Mouse (Mus musculus) kidney, postnatal 36 days (tissue): ENCODE measurements at regions not wholly inside any gene's neighbourhood (a gene's known extent, or its start where the extent isn't known, plus 50 kb on each side); places are given as distances from the start of the nearest gene placed in this dataset.

Experiments used
- DNase-seq, 2 experiments: peaks; one replicate each; pipeline ENCODE4 v3.0.0; 2021 to 2022; ENCODE audit warnings: mixed read lengths in 2 of 2

- DNase-seq, result no peak
Observed at GRCm38 (mm10) chrX:70820518-70820917, 229.5 kb upstream of the Mamld1 start.

GRCm38 (mm10) chrX:70817771-70818170 is 232.3 kb upstream of the Mamld1 start:
- peak in 1 of 2 experiments; percentile 20 for DNase-seq

- peak in 1 of 2 experiments; percentile 2 for DNase-seq
Observed at GRCm38 (mm10) chrX:70816662-70817061, 233.4 kb upstream of the Mamld1 start.

- no peak for DNase-seq
Observed at GRCm38 (mm10) chrX:70791796-70792195, 258.3 kb upstream of the Mamld1 start.

DNA sequence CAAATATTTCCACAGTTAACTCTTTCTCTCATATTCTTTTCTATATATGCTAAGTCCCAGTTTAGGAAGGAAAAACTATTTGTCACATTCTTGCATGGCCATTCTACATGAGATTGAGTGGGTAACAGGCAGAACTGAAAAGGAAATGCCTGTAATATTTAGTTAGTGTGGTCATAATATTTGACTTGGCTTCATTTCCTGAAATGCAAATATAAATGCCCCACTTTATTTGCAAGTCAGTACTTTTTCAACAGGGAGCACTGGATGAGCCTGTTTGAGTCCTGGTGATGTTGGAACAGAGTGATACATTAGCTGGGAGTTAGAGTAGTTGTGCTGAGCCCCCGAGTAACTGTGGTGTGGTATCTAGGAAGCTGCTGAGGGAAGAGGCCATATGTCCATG is 285.9 kb upstream of the Tmem185a start:
- no peak for DNase-seq

DNA sequence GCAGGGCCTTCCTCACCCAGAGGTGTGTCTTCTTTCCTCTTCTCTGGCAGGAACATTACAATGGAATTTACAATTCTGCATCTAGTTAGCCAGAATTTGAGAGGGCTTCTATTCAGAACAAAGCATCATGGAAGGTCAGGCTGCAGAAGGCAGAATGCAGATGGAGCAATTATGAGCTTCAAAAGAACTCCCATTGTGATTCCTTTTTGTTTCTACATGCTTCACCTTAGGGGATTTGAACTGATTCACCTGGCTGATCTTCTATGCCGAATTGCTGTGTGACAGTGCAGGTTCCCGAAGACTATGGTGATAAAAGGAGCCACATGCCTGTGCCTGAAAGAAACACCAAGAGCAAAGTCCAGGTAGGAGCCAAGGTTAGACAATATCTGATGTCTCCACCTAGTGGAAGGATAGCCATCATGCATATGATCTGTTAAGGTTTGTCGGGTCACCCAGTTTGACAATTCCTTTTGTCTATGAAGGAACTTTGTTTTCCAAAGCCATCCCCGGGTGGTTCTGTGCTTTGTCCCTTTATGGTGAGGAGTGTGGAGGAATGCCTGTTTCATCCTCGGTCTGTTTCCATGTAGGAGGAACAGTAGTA is 236.1 kb upstream of the Tmem185a start:
- DNase-seq, result no peak

- DNase-seq, result no peak
Observed at GRCm38 (mm10) chrX:70682194-70682593, 205.2 kb upstream of the Tmem185a start.

GRCm38 (mm10) chrX:70667092-70667491 is 190.1 kb upstream of the Tmem185a start:
- no peak for DNase-seq
